Mouse (Mus musculus): ENCODE measurements around the gene Egf. TPM values are rescaled to one million over a fixed set of nuclear protein-coding genes. Genes with fewer than 3 reads are reported as not detected.
A peak's percentile ranks its signal among the peaks of the same experiment; 100 is the strongest.

Egf gene
- polyA plus RNA-seq, 2 experiments = 0.25 to 0.77 TPM

DNA sequence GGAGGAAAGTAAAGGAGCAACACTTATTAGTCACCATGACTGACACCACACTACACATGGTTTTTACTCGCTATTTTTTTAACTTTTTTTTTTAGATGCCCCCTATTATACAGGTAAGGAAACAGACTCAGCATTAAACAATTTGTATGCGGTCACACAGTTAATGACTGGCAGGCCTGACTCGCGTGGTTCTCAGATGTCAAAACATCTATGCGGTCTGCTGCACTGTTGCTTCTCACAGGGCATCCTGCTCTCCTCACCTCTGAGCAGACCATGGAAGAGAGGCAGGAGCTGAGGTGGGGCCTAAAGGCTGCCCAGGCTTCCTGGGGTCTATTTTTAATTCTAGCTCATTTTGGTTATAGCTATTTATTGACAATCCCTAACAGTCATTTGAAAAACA lies 67.7 kb downstream of the Egf start:
- no peak overlapping the region for H3K9ac ChIP-seq (replicated peaks)
- DNase-seq (ENCODE audit: low read depth in 3 of 3, low spot score in 3 of 3) (no peak), ATAC-seq (ENCODE audit: insufficient read depth) (no peak)
- no peak overlapping the region for H3K4me2 ChIP-seq (ENCODE audit: low read depth)
- TF ChIP-seq EP300 (IDR thresholded peaks at IDR 0.05; ENCODE audit: low read depth) (no peak), CTCF (IDR thresholded peaks at IDR 0.05; ENCODE audit: low read depth) (no peak)
- H3K9me3 ChIP-seq (ENCODE audit: control insufficient read depth, low read length) = no peaks in the 10 kb centered on the region
- H3K4me3 ChIP-seq (ENCODE audit: insufficient read depth in 1 of 2, low read depth in 2 of 2, low read length in 2 of 2) = no peak overlapping the region
- no peaks in the 10 kb centered on the region for H3K4me1 ChIP-seq (replicated peaks; ENCODE audit: control insufficient read depth in 2 of 2, insufficient read depth in 2 of 2, low read length in 1 of 2)
- H3K27ac ChIP-seq = no peak overlapping the region
- no peaks in the 10 kb centered on the region for H3K36me3 ChIP-seq (replicated peaks; ENCODE audit: control insufficient read depth, insufficient read depth, low read depth)
- 66% methylated on average over 5 of the region's 5 CpGs for WGBS (ENCODE audit: insufficient replicate concordance)
- no peaks in the 10 kb centered on the region for H3K27me3 ChIP-seq (ENCODE audit: control insufficient read depth, insufficient read depth, low read length)

DNA sequence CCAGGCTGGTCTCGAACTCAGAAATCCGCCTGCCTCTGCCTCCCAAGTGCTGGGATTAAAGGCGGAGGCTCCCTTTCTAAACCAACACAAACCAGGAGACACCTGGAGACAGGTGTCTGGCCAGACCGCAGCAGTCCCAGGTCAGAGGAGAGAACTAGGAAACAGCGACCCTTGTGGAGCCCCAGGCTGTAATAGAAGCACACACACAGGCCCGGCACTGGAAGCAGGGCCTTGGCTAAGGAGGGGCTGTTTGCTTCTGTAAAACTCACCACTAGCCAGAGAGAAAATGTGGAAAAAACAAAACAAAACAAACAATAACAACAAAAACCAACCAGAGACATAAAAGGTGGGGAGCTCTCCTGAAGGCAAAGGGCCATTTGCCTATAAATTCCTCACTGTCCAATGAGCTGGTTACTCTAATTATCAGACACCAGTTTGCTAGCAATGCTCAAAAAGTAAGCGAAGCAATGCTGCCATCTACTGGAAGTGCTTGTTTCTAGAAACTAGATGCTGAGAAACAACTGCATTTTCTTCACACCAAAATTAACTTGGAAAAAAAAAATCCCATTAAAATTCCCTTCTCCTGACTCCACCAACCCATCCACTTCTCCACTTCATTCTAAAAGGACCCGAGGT lies 68.3 kb downstream of the Egf start:
- H3K27me3 ChIP-seq (ENCODE audit: control insufficient read depth, insufficient read depth, low read length) = no peaks in the 10 kb centered on the region
- 58% methylated on average over 8 of the region's 8 CpGs for WGBS (ENCODE audit: insufficient replicate concordance)
- H3K9ac ChIP-seq (replicated peaks) = no peak overlapping the region
- H3K9me3 ChIP-seq (ENCODE audit: control insufficient read depth, low read length) = no peaks in the 10 kb centered on the region
- TF ChIP-seq EP300 (IDR thresholded peaks at IDR 0.05; ENCODE audit: low read depth) = no peak
- peak; percentile 59 for TF ChIP-seq CTCF (IDR thresholded peaks at IDR 0.05; ENCODE audit: low read depth)
- no peaks in the 10 kb centered on the region for H3K36me3 ChIP-seq (replicated peaks; ENCODE audit: control insufficient read depth, insufficient read depth, low read depth)
- no peaks in the 10 kb centered on the region for H3K4me1 ChIP-seq (replicated peaks; ENCODE audit: control insufficient read depth in 2 of 2, insufficient read depth in 2 of 2, low read length in 1 of 2)
- DNase-seq (ENCODE audit: low read depth in 3 of 3, low spot score in 3 of 3) = peak; percentile 14 to 31 (median 30)
- no peak for ATAC-seq (ENCODE audit: insufficient read depth)
- no peak overlapping the region for H3K4me2 ChIP-seq (ENCODE audit: low read depth)
- no peak overlapping the region for H3K27ac ChIP-seq
- no peak overlapping the region for H3K4me3 ChIP-seq (ENCODE audit: insufficient read depth in 1 of 2, low read depth in 2 of 2, low read length in 2 of 2)

DNA sequence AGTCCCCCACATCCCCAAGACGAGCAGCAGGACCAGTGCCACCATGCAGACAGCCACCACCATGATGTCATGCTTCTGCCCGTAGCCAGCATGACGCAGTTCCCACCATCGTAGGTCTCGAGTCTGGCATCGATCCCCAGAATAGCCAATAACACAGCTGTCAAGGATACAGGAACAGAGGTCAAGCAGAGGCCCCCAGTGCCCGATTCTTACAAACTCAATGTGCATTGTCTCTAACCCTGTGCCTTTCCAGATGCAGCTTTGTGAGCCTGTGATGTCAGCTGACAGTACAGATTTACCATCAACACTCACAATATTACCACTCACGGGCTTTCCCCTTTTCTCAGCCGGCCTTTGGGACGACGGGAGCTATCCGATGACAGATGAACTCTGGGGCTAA lies 68.9 kb downstream of the Egf start:
- Histone ChIP-seq H3K4me1 (replicated peaks; ENCODE audit: control insufficient read depth in 2 of 2, insufficient read depth in 2 of 2, low read length in 1 of 2) (no peaks in the 10 kb centered on the region), H3K4me2 (ENCODE audit: low read depth) (no peak overlapping the region), H3K9me3 (ENCODE audit: control insufficient read depth, low read length) (no peaks in the 10 kb centered on the region), H3K36me3 (replicated peaks; ENCODE audit: control insufficient read depth, insufficient read depth, low read depth) (no peaks in the 10 kb centered on the region), H3K27me3 (ENCODE audit: control insufficient read depth, insufficient read depth, low read length) (no peaks in the 10 kb centered on the region), H3K27ac (no peak overlapping the region), H3K9ac (replicated peaks) (no peak overlapping the region), H3K4me3 (ENCODE audit: insufficient read depth in 1 of 2, low read depth in 2 of 2, low read length in 2 of 2) (no peak overlapping the region)
- DNase-seq (ENCODE audit: low read depth in 3 of 3, low spot score in 3 of 3) = no peak
- no peak for ATAC-seq (ENCODE audit: insufficient read depth)
- WGBS (ENCODE audit: insufficient replicate concordance) = 78% methylated on average over 12 of the region's 12 CpGs
- TF ChIP-seq CTCF (IDR thresholded peaks at IDR 0.05; ENCODE audit: low read depth) = no peak
- TF ChIP-seq EP300 (IDR thresholded peaks at IDR 0.05; ENCODE audit: low read depth) = no peak

DNA sequence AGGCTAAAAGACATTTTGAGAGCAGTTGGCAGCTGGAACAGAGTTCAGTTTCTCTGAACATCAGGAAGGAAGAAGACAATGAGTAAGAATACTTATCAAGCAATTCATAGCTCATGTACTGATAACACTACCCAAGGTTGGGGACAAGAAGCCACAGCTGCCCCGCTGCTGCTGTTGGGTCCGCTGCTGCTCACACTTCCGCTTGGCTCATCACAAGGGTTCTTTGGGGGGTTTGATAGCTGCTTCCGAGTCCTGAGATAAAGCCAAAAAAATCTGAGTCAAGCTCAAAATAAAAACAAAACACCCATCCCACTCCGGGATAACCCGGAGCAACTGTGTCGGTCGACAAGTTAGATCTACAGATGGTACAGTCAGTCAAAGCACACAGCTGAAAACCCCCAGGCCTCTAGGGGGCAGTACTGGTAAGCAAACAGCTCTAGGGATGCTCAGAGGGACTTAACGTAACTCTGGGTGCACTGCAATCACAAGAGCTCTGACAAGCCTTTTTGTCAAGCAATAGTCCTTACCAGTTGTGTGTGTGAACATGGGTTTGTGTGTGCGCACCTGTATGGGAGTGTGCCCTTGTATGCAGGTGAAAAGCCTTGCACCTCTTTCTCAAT lies 71.9 kb downstream of the Egf start:
- ATAC-seq (ENCODE audit: insufficient read depth) = no peak
- no peaks in the 10 kb centered on the region for H3K27me3 ChIP-seq (ENCODE audit: control insufficient read depth, insufficient read depth, low read length)
- no peak for DNase-seq (ENCODE audit: low read depth in 3 of 3, low spot score in 3 of 3)

DNA sequence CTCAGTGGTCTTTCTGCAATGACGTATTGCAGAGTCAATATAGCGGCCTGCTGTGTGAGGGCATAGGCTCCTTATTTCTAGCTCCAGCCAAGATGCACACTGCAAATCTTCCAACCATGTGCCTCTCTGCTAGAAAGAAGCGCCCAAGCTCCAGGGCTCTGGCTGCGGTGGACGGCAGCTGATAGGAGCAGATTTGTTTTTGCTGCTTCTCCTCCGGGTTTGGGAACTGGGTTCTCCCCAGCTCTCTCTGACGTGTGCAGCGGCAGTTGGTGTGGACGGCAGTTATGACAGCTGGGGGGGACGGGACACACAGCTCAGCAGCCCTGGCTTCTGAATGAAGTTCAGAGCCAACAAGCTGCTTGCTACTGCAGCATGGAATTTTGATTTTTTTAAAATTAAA lies 72.7 kb downstream of the Egf start:
- TF ChIP-seq EP300 (IDR thresholded peaks at IDR 0.05; ENCODE audit: low read depth) = no peak
- no peak for TF ChIP-seq CTCF (IDR thresholded peaks at IDR 0.05; ENCODE audit: low read depth)
- no peak for ATAC-seq (ENCODE audit: insufficient read depth)
- no peak for DNase-seq (ENCODE audit: low read depth in 3 of 3, low spot score in 3 of 3)
- no peaks in the 10 kb centered on the region for H3K27me3 ChIP-seq (ENCODE audit: control insufficient read depth, insufficient read depth, low read length)
- H3K4me2 ChIP-seq (ENCODE audit: low read depth) = no peak overlapping the region
- H3K9ac ChIP-seq (replicated peaks) = no peak overlapping the region
- no peak overlapping the region for H3K27ac ChIP-seq
- H3K9me3 ChIP-seq (ENCODE audit: control insufficient read depth, low read length) = no peaks in the 10 kb centered on the region
- 73% methylated on average over 10 of the region's 10 CpGs for WGBS (ENCODE audit: insufficient replicate concordance)
- no peaks in the 10 kb centered on the region for H3K4me1 ChIP-seq (replicated peaks; ENCODE audit: control insufficient read depth in 2 of 2, insufficient read depth in 2 of 2, low read length in 1 of 2)
- H3K36me3 ChIP-seq (replicated peaks; ENCODE audit: control insufficient read depth, insufficient read depth, low read depth) = no peaks in the 10 kb centered on the region
- H3K4me3 ChIP-seq (ENCODE audit: insufficient read depth in 1 of 2, low read depth in 2 of 2, low read length in 2 of 2) = no peak overlapping the region

More for the DNA sequence above, 71.9 kb downstream of the Egf start:
- TF ChIP-seq CTCF (IDR thresholded peaks at IDR 0.05; ENCODE audit: low read depth) (peak; percentile 55), EP300 (IDR thresholded peaks at IDR 0.05; ENCODE audit: low read depth) (no peak)
- no peak overlapping the region for H3K4me3 ChIP-seq (ENCODE audit: insufficient read depth in 1 of 2, low read depth in 2 of 2, low read length in 2 of 2)
- 69% methylated on average over 10 of the region's 10 CpGs for WGBS (ENCODE audit: insufficient replicate concordance)
- H3K27ac ChIP-seq = no peak overlapping the region
- no peak overlapping the region for H3K9ac ChIP-seq (replicated peaks)
- no peaks in the 10 kb centered on the region for H3K36me3 ChIP-seq (replicated peaks; ENCODE audit: control insufficient read depth, insufficient read depth, low read depth)
- no peaks in the 10 kb centered on the region for H3K4me1 ChIP-seq (replicated peaks; ENCODE audit: control insufficient read depth in 2 of 2, insufficient read depth in 2 of 2, low read length in 1 of 2)
- no peak overlapping the region for H3K4me2 ChIP-seq (ENCODE audit: low read depth)
- H3K9me3 ChIP-seq (ENCODE audit: control insufficient read depth, low read length) = no peaks in the 10 kb centered on the region
